Mouse (Mus musculus): ENCODE results near the gene Pcdh10.

- TF ChIP-seq CTCF (IDR thresholded peaks at IDR 0.05; ENCODE audit: low read depth, low read length): no peak
- no peak for TF ChIP-seq EP300 (IDR thresholded peaks at IDR 0.05; ENCODE audit: insufficient read depth, low read depth, low read length)
- TF ChIP-seq POLR2A (IDR thresholded peaks at IDR 0.05; ENCODE audit: insufficient read depth, low read length): no peak
Observed at GRCm38 (mm10) chr3:45386512-45386911, 8.3 kb downstream of the Pcdh10 start.

Data from ES-Bruce4 (cell line).